Mouse (Mus musculus): Measurements from ENCODE around the gene Bend7. TPM values are rescaled to one million over a fixed set of nuclear protein-coding genes. Genes with fewer than 3 reads are reported as not detected.

The Bend7 gene
- total and polyA plus RNA-seq, 2 experiments from 2014 or later, result 4.7 to 7.2 TPM

GRCm38 (mm10) chr2:4755716-4756115 lies 38.1 kb downstream of the Bend7 start:
- Histone ChIP-seq H3K4me3 (ENCODE audit: low read length) (no peak overlapping the region), H3K9ac (replicated peaks; ENCODE audit: low read length) (no peak overlapping the region), H3K27ac (no peak overlapping the region), H3K27me3 (ENCODE audit: insufficient read depth, low read length) (no peaks in the 10 kb centered on the region), H3K9me3 (ENCODE audit: low read length) (no peaks in the 10 kb centered on the region), H3K36me3 (ENCODE audit: insufficient read depth, low read length) (no peaks in the 10 kb centered on the region), H3K4me2 (ENCODE audit: low read depth, low read length) (no peak overlapping the region), H3K4me1 (ENCODE audit: insufficient read depth, low read length) (no peaks in the 10 kb centered on the region)
- TF ChIP-seq CTCF (IDR thresholded peaks at IDR 0.05; ENCODE audit: low read depth), result no peak
- DNase-seq (ENCODE audit: low spot score), result no peak
- ATAC-seq, result no peak
- 84% methylated on average over 8 of the region's 8 CpGs for WGBS

GRCm38 (mm10) chr2:4757218-4757617 lies 39.6 kb downstream of the Bend7 start:
- ATAC-seq (no peak), DNase-seq (ENCODE audit: low spot score) (no peak)
- no peak for TF ChIP-seq CTCF (IDR thresholded peaks at IDR 0.05; ENCODE audit: low read depth)
- Histone ChIP-seq H3K36me3 (ENCODE audit: insufficient read depth, low read length) (no peaks in the 10 kb centered on the region), H3K4me2 (ENCODE audit: low read depth, low read length) (no peak overlapping the region), H3K9ac (replicated peaks; ENCODE audit: low read length) (no peak overlapping the region), H3K4me1 (ENCODE audit: insufficient read depth, low read length) (no peaks in the 10 kb centered on the region), H3K4me3 (ENCODE audit: low read length) (no peak overlapping the region), H3K27ac (no peak overlapping the region), H3K27me3 (ENCODE audit: insufficient read depth, low read length) (no peaks in the 10 kb centered on the region), H3K9me3 (ENCODE audit: low read length) (no peaks in the 10 kb centered on the region)
- 85% methylated on average over 3 of the region's 3 CpGs for WGBS

GRCm38 (mm10) chr2:4760741-4761140 lies 43.1 kb downstream of the Bend7 start:
- WGBS, result 73% methylated on average over 5 of the region's 5 CpGs
- ATAC-seq, result no peak

GRCm38 (mm10) chr2:4761906-4762305 lies 44.3 kb downstream of the Bend7 start:
- Histone ChIP-seq H3K9me3 (ENCODE audit: low read length) (no peaks in the 10 kb centered on the region), H3K4me2 (ENCODE audit: low read depth, low read length) (no peak overlapping the region), H3K27me3 (ENCODE audit: insufficient read depth, low read length) (no peaks in the 10 kb centered on the region), H3K27ac (no peak overlapping the region), H3K4me1 (ENCODE audit: insufficient read depth, low read length) (no peaks in the 10 kb centered on the region), H3K36me3 (ENCODE audit: insufficient read depth, low read length) (no peaks in the 10 kb centered on the region), H3K4me3 (ENCODE audit: low read length) (no peak overlapping the region), H3K9ac (replicated peaks; ENCODE audit: low read length) (no peak overlapping the region)
- ATAC-seq (no peak), DNase-seq (ENCODE audit: low spot score) (no peak)
- WGBS, result 75% methylated on average over 5 of the region's 5 CpGs
- no peak for TF ChIP-seq CTCF (IDR thresholded peaks at IDR 0.05; ENCODE audit: low read depth)

More at GRCm38 (mm10) chr2:4760741-4761140, 43.1 kb downstream of the Bend7 start:
- H3K27me3 ChIP-seq (ENCODE audit: insufficient read depth, low read length), result no peaks in the 10 kb centered on the region
- no peak for TF ChIP-seq CTCF (IDR thresholded peaks at IDR 0.05; ENCODE audit: low read depth)
- H3K4me3 ChIP-seq (ENCODE audit: low read length), result no peak overlapping the region
- no peak overlapping the region for H3K9ac ChIP-seq (replicated peaks; ENCODE audit: low read length)
- no peaks in the 10 kb centered on the region for H3K4me1 ChIP-seq (ENCODE audit: insufficient read depth, low read length)
- H3K4me2 ChIP-seq (ENCODE audit: low read depth, low read length), result no peak overlapping the region
- no peak overlapping the region for H3K27ac ChIP-seq
- no peaks in the 10 kb centered on the region for H3K9me3 ChIP-seq (ENCODE audit: low read length)
- no peaks in the 10 kb centered on the region for H3K36me3 ChIP-seq (ENCODE audit: insufficient read depth, low read length)
- no peak for DNase-seq (ENCODE audit: low spot score)

- Histone ChIP-seq H3K9me3 (ENCODE audit: low read length) (no peaks in the 10 kb centered on the region), H3K27ac (no peak overlapping the region), H3K9ac (replicated peaks; ENCODE audit: low read length) (no peak overlapping the region), H3K27me3 (ENCODE audit: insufficient read depth, low read length) (no peaks in the 10 kb centered on the region), H3K4me1 (ENCODE audit: insufficient read depth, low read length) (no peaks in the 10 kb centered on the region), H3K4me2 (ENCODE audit: low read depth, low read length) (no peak overlapping the region), H3K4me3 (ENCODE audit: low read length) (no peak overlapping the region), H3K36me3 (ENCODE audit: insufficient read depth, low read length) (no peaks in the 10 kb centered on the region)
- ATAC-seq, result no peak
- DNase-seq (ENCODE audit: low spot score), result no peak
- no peak for TF ChIP-seq CTCF (IDR thresholded peaks at IDR 0.05; ENCODE audit: low read depth)
- WGBS, result 88% methylated on average over 3 of the region's 3 CpGs
Observed at GRCm38 (mm10) chr2:4764071-4764470, 46.4 kb downstream of the Bend7 start.

GRCm38 (mm10) chr2:4770376-4770775 lies 52.7 kb downstream of the Bend7 start:
- no peak for TF ChIP-seq CTCF (IDR thresholded peaks at IDR 0.05; ENCODE audit: low read depth)
- WGBS, result 89% methylated on average over 2 of the region's 2 CpGs
- DNase-seq (ENCODE audit: low spot score) (no peak), ATAC-seq (no peak)
- Histone ChIP-seq H3K4me2 (ENCODE audit: low read depth, low read length) (no peak overlapping the region), H3K27me3 (ENCODE audit: insufficient read depth, low read length) (no peaks in the 10 kb centered on the region), H3K9me3 (ENCODE audit: low read length) (no peaks in the 10 kb centered on the region), H3K27ac (no peak overlapping the region), H3K4me3 (ENCODE audit: low read length) (no peak overlapping the region), H3K9ac (replicated peaks; ENCODE audit: low read length) (no peak overlapping the region), H3K36me3 (ENCODE audit: insufficient read depth, low read length) (no peaks in the 10 kb centered on the region), H3K4me1 (ENCODE audit: insufficient read depth, low read length) (no peaks in the 10 kb centered on the region)

GRCm38 (mm10) chr2:4773911-4774310 lies 56.3 kb downstream of the Bend7 start:
- Histone ChIP-seq H3K4me2 (ENCODE audit: low read depth, low read length) (no peak overlapping the region), H3K27me3 (ENCODE audit: insufficient read depth, low read length) (no peaks in the 10 kb centered on the region), H3K9ac (replicated peaks; ENCODE audit: low read length) (no peak overlapping the region), H3K9me3 (ENCODE audit: low read length) (no peaks in the 10 kb centered on the region), H3K4me3 (ENCODE audit: low read length) (no peak overlapping the region), H3K27ac (no peak overlapping the region), H3K36me3 (ENCODE audit: insufficient read depth, low read length) (no peaks in the 10 kb centered on the region), H3K4me1 (ENCODE audit: insufficient read depth, low read length) (no peaks in the 10 kb centered on the region)
- TF ChIP-seq CTCF (IDR thresholded peaks at IDR 0.05; ENCODE audit: low read depth), result no peak
- ATAC-seq (no peak), DNase-seq (ENCODE audit: low spot score) (no peak)
- 96% methylated on average over 6 of the region's 6 CpGs for WGBS

Data from hindbrain, postnatal 0 days (tissue).